Mouse (Mus musculus) ES-Bruce4 (cell line): ENCODE measurements around the gene Gdi2.

Source experiments
- CTCF ChIP-seq: IDR thresholded peaks from one replicate; pipeline ENCODE4 v1.8.1; 2011; ENCODE audit warnings: low read depth, low read length
- POLR2A ChIP-seq: IDR thresholded peaks from one replicate; pipeline ENCODE4 v1.8.1; 2011; ENCODE audit warnings: low read length; ENCODE audit not compliant: insufficient read depth

GRCm38 (mm10) chr13:3538223-3538968, 533 bp downstream of the Gdi2 start:
- TF ChIP-seq CTCF (no peak), POLR2A (no peak)
